23 mouse cellular contexts compared by ENCODE assay signal in the genomic region with DNA sequence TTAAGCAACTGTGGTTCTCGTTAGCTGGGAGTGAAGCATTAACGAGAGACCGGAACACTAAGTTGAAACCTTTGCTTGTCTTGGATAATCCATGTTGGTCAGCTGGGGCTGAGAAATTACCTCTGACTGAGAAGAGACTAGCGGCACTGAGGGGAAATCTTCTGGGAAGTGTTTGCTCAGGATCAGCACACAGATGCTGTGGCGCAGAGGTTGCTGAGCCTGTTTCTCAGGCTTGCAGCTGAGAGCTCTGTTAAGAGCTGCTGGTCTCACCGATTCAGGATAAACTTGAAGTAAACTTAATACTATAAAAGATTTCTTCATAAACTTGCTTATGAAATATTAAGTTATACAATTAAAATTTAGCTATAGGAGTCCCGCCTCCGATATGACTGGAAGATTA. TPM values are rescaled to one million over a fixed set of nuclear protein-coding genes. Genes with fewer than 3 reads are reported as not detected.
DNase-seq lines count a peak whose midpoint lies in the region; ATAC-seq lines count a peak whose summit lies in the region.
"Had no signal": no experiment of that assay in that cellular context is flagged by ENCODE, and none has a peak within 500 bp of the region (broad histone marks: within the 10 kb centered on the region; RNA-seq: fewer than 3 reads in every experiment).

No protein-coding gene starts in this region.

- no peak overlapping the region for H3K9ac ChIP-seq in lung, embryonic 15.5 days
- H3K9ac ChIP-seq in stomach, embryonic 16.5 days (ENCODE audit: low read length): no peak overlapping the region
- H3K9ac ChIP-seq: embryonic facial prominence, embryonic 13.5 days; forebrain, embryonic 13.5 days; forebrain, postnatal 0 days; heart, embryonic 15.5 days; hindbrain, embryonic 14.5 days had no signal

- DNase-seq in lung, adult 18-20 months: peak; percentile 59 to 72
- no peak for DNase-seq in lung, postnatal 14 days
- peak; percentile 54 for DNase-seq in lung, postnatal 25 days (ENCODE audit: low spot score)
- DNase-seq in thymus, adult 18-20 months: no peak
- DNase-seq in left cerebral cortex, postnatal 25 days (ENCODE audit: low spot score in 2 of 2): no peak
- no peak for DNase-seq in frontal cortex, postnatal 25 days (ENCODE audit: low spot score in 2 of 2)
- DNase-seq: adrenal gland, postnatal 10 days; cerebellum, adult 11 months; cerebellum, adult 8-10 months; cerebellum, postnatal 14 days; embryo, embryonic 11 days; forebrain, postnatal 0 days; gastrocnemius, postnatal 36 days; heart, adult 11 months; heart, postnatal 14 days had no signal

- WGBS in lung, embryonic 15.5 days: 65% methylated on average over 8 of the region's 8 CpGs
- 65% methylated on average over 8 of the region's 8 CpGs for whole genome bisulfite sequencing in stomach, embryonic 16.5 days

- no peak overlapping the region for H3K4me3 ChIP-seq in lung, embryonic 15.5 days
- no peak overlapping the region for H3K4me3 ChIP-seq in stomach, embryonic 16.5 days (replicated peaks; ENCODE audit: low read length)
- H3K4me3 ChIP-seq: embryonic facial prominence, embryonic 13.5 days; forebrain, embryonic 13.5 days; heart, embryonic 15.5 days; hindbrain, embryonic 10.5 days had no signal

- no peak for ATAC-seq in lung, embryonic 15.5 days (ENCODE audit: borderline replicate concordance, extremely low read depth, low FRiP score, low TSS enrichment)
- ATAC-seq in stomach, embryonic 16.5 days (ENCODE audit: insufficient read depth, low FRiP score): no peak; the same call in 1 of the 2 replicates
- ATAC-seq: forebrain, embryonic 13.5 days; forebrain, postnatal 0 days had no signal

- intact Hi-C loops in left cerebral cortex, postnatal 25 days (cut with DNase I): loop anchor here (5.0 kb wide), 2 partner anchors 36 to 131 kb away; a partner anchor contains a TSS

- no peak overlapping the region for H3K4me2 ChIP-seq in lung, embryonic 15.5 days
- no peak overlapping the region for H3K4me2 ChIP-seq in stomach, embryonic 16.5 days (ENCODE audit: low read depth, low read length)
- H3K4me2 ChIP-seq: embryonic facial prominence, embryonic 13.5 days; forebrain, embryonic 13.5 days; heart, embryonic 11.5 days; heart, embryonic 15.5 days; hindbrain, embryonic 14.5 days had no signal

- H3K36me3 ChIP-seq in lung, embryonic 15.5 days: peaks cover 44% of the 10 kb centered on the region
- H3K36me3 ChIP-seq in stomach, embryonic 16.5 days (ENCODE audit: control insufficient read depth, insufficient read depth, low read length): peaks cover 13% of the 10 kb centered on the region
- H3K36me3 ChIP-seq: hindbrain, embryonic 10.5 days had no signal

- H3K9me3 ChIP-seq in lung, embryonic 15.5 days: no peaks in the 10 kb centered on the region
- no peaks in the 10 kb centered on the region for H3K9me3 ChIP-seq in stomach, embryonic 16.5 days (replicated peaks; ENCODE audit: control insufficient read depth, low read length)
- H3K9me3 ChIP-seq: embryonic facial prominence, embryonic 13.5 days; forebrain, embryonic 13.5 days; heart, embryonic 15.5 days; hindbrain, embryonic 10.5 days had no signal

- no peaks in the 10 kb centered on the region for H3K4me1 ChIP-seq in lung, embryonic 15.5 days
- H3K4me1 ChIP-seq in stomach, embryonic 16.5 days (ENCODE audit: control insufficient read depth, insufficient read depth, low read length): no peaks in the 10 kb centered on the region
- H3K4me1 ChIP-seq: embryonic facial prominence, embryonic 13.5 days; forebrain, embryonic 13.5 days; heart, embryonic 15.5 days; hindbrain, embryonic 10.5 days had no signal

- H3K27me3 ChIP-seq in lung, embryonic 15.5 days: no peaks in the 10 kb centered on the region
- H3K27me3 ChIP-seq in stomach, embryonic 16.5 days (ENCODE audit: control insufficient read depth, insufficient read depth, low read length): no peaks in the 10 kb centered on the region
- H3K27me3 ChIP-seq: embryonic facial prominence, embryonic 13.5 days; forebrain, embryonic 13.5 days; heart, embryonic 15.5 days had no signal

- H3K27ac ChIP-seq in lung, embryonic 15.5 days: 0 out of 2 replicates have a peak overlapping the region, but pooled peaks have one; percentile 9
- peak overlapping the region; percentile 9 for H3K27ac ChIP-seq in stomach, embryonic 16.5 days (ENCODE audit: low read length)
- H3K27ac ChIP-seq: embryonic facial prominence, embryonic 13.5 days; forebrain, embryonic 13.5 days; heart, embryonic 15.5 days; hindbrain, embryonic 10.5 days; hindbrain, embryonic 14.5 days had no signal

RNA-seq across cellular contexts. Expression of a gene that starts 45.9 kb away (rescaled TPM):
- polyA plus RNA-seq in lung, embryonic 15.5 days (2015; fragmentation: Nextera tagmentation; extraction: Ambion mirVana): 7.0 and 7.6 TPM in 2 replicates
- polyA plus RNA-seq in stomach, embryonic 16.5 days (2015; fragmentation: Nextera tagmentation; extraction: Ambion mirVana): 6.6 and 7.3 TPM in 2 replicates
- 1 to 10 TPM; 2.2 to 2.6 TPM for total RNA-seq in left cerebral cortex, postnatal 25 days (2021)

RNA-seq across cellular contexts. Expression of a gene that starts 52.4 kb away (rescaled TPM):
- polyA plus RNA-seq in lung, embryonic 15.5 days (2015; fragmentation: Nextera tagmentation; extraction: Ambion mirVana): 17.2 and 17.4 TPM in 2 replicates
- polyA plus RNA-seq in stomach, embryonic 16.5 days (2015; fragmentation: Nextera tagmentation; extraction: Ambion mirVana): 14.0 and 14.8 TPM in 2 replicates
- 10 to 100 TPM; 21.9 to 31.1 TPM for total RNA-seq in left cerebral cortex, postnatal 25 days (2021)

Comparison
In these comparisons a context has a peak if more than half of its experiments do, and no peak if none do; other contexts are left out.
1. DNase-seq: peak in lung, adult 18-20 months (2 of 2) and lung, postnatal 25 days (single experiment); none in lung, postnatal 14 days (single experiment), thymus, adult 18-20 months (0 of 2), left cerebral cortex, postnatal 25 days (0 of 2) and frontal cortex, postnatal 25 days (0 of 2).